Mouse (Mus musculus) small intestine, adult 2 months (tissue): ENCODE measurements around the gene Nmnat1. TPM values are rescaled to one million over a fixed set of nuclear protein-coding genes. Genes with fewer than 3 reads are reported as not detected.
"Not testable (repeated sequence)": the region's sequence is repeated elsewhere in the genome, so short reads cannot be mapped to it uniquely, and the experiment has no call there.

Experiments used
- H3K27ac ChIP-seq: fragments of 200-500 bp; 2 replicates; pipeline ENCODE4 v1.5.1; 2012; ENCODE audit warnings: low read depth, low read length, control low read depth, inconsistent platforms; ENCODE audit not compliant: insufficient read depth
- H3K27me3 ChIP-seq: fragments of 200-500 bp; 2 replicates; pipeline ENCODE4 v1.6.1; 2012; ENCODE audit warnings: mild to moderate bottlenecking, moderate library complexity, low read length, inconsistent platforms; ENCODE audit not compliant: control insufficient read depth, insufficient read depth
- H3K36me3 ChIP-seq: fragments of 200-500 bp; 2 replicates; pipeline ENCODE4 v1.6.1; 2012; ENCODE audit warnings: mild to moderate bottlenecking, low read length, control low read depth, inconsistent platforms; ENCODE audit not compliant: control insufficient read depth, insufficient read depth
- H3K4me1 ChIP-seq: fragments of 200-500 bp; 2 replicates; pipeline ENCODE4 v1.6.1; 2012; ENCODE audit warnings: low read length, inconsistent platforms, mixed read lengths; ENCODE audit not compliant: control insufficient read depth, insufficient read depth, insufficient read length
- H3K4me3 ChIP-seq: fragments of 200-500 bp; 2 replicates; pipeline ENCODE4 v1.5.1; 2012; ENCODE audit warnings: low read depth, mild to moderate bottlenecking, control low read depth, inconsistent platforms, low read length, moderate library complexity
- CTCF ChIP-seq: fragments of 200-500 bp; IDR thresholded peaks from 2 replicates; pipeline ENCODE4 v1.5.1; 2012; ENCODE audit warnings: low read depth, mild to moderate bottlenecking, control low read depth, inconsistent platforms, low read length, moderate library complexity, mixed read lengths; ENCODE audit not compliant: insufficient replicate concordance, insufficient read length; ENCODE audit errors: extremely low read depth
- POLR2A ChIP-seq: fragments of 200-500 bp; IDR thresholded peaks from 2 replicates; pipeline ENCODE4 v1.6.1; 2012; ENCODE audit warnings: low read depth, mild to moderate bottlenecking, control low read depth, inconsistent platforms, low read length, moderate library complexity
- WGBS: fragments of 180-500 bp; shearing (Covaris S2); methylation state at CpG from one replicate; pipeline ENCODE4 v1.1.7; 2018; 5-methylcytosine and 5-hydroxymethylcytosine counted together
- polyA plus RNA-seq: library from polyadenylated mRNA; depleted of rRNA; stranded (reverse); fragments of >200 nt; gene quantifications from 2 replicates; pipeline ENCODE4 v1.2.3, GENCODE M21; 2012

Nmnat1 gene
- polyA plus RNA-seq, 1 experiment: 9.8 TPM

GRCm38 (mm10) chr4:149444465-149444864, 40.5 kb downstream of the Nmnat1 start:
- Histone ChIP-seq H3K36me3 (no peaks in the 10 kb centered on the region), H3K27ac (peak overlapping the region; percentile 78; the same call in 1 of the 2 replicates), H3K4me3 (no peak overlapping the region), H3K27me3 (no peaks in the 10 kb centered on the region), H3K4me1 (peaks cover 4% of the 10 kb centered on the region; the same call in 1 of the 2 replicates)
- 17% methylated on average over 1 of the region's 1 CpGs for WGBS
- TF ChIP-seq POLR2A (no peak), CTCF (no peak)

GRCm38 (mm10) chr4:149442436-149442835, 42.6 kb downstream of the Nmnat1 start:
- WGBS: 46% methylated on average over 3 of the region's 3 CpGs
- Histone ChIP-seq H3K36me3 (no peaks in the 10 kb centered on the region), H3K4me1 (peaks cover 4% of the 10 kb centered on the region; the same call in 1 of the 2 replicates), H3K4me3 (no peak overlapping the region), H3K27me3 (no peaks in the 10 kb centered on the region), H3K27ac (no peak overlapping the region)
- TF ChIP-seq CTCF (no peak), POLR2A (no peak)

GRCm38 (mm10) chr4:149440576-149440975, 44.4 kb downstream of the Nmnat1 start:
- Histone ChIP-seq H3K4me1 (no peaks in the 10 kb centered on the region), H3K27me3 (no peaks in the 10 kb centered on the region), H3K4me3 (no peak overlapping the region), H3K27ac (no peak overlapping the region), H3K36me3 (no peaks in the 10 kb centered on the region)
- no peak for TF ChIP-seq POLR2A
- TF ChIP-seq CTCF: no peak
- WGBS: 74% methylated on average over 8 of the region's 8 CpGs

- H3K4me1 ChIP-seq, H3K27me3 ChIP-seq, H3K36me3 ChIP-seq, H3K27ac ChIP-seq, H3K4me3 ChIP-seq: not testable (repeated sequence)
- 81% methylated on average over 1 of the region's 1 CpGs for WGBS
Measured at GRCm38 (mm10) chr4:149431887-149432286, 53.1 kb downstream of the Nmnat1 start.

- 82% methylated on average over 5 of the region's 5 CpGs for WGBS
- no peaks in the 10 kb centered on the region for H3K27me3 ChIP-seq
- H3K36me3 ChIP-seq: no peaks in the 10 kb centered on the region
- H3K4me1 ChIP-seq: peaks cover 2% of the 10 kb centered on the region; the same call in 1 of the 2 replicates
- H3K27ac ChIP-seq: no peak overlapping the region
- no peak overlapping the region for H3K4me3 ChIP-seq
- TF ChIP-seq POLR2A: no peak
- TF ChIP-seq CTCF: no peak
Measured at GRCm38 (mm10) chr4:149429592-149429991, 55.4 kb downstream of the Nmnat1 start.

- H3K4me1 ChIP-seq: peaks cover 2% of the 10 kb centered on the region; the same call in 1 of the 2 replicates
- peak within 1 kb of the TSS; percentile 77 for H3K4me3 ChIP-seq
- no peaks in the 10 kb centered on the region for H3K27me3 ChIP-seq
- no peaks in the 10 kb centered on the region for H3K36me3 ChIP-seq
- H3K27ac ChIP-seq: peak within 1 kb of the TSS; percentile 80
- TF ChIP-seq POLR2A (peak; percentile 62; the same call in 1 of the 2 replicates), CTCF (no peak)
- WGBS: under 1% methylated on average over 45 of the region's 50 CpGs
Measured at GRCm38 (mm10) chr4:149426325-149427199, 58.4 kb downstream of the Nmnat1 start, which contains the start of gene Ube4b. Gene Ube4b, minus strand, starts transcription at chr4:149426749.

GRCm38 (mm10) chr4:149425801-149426292, 59.2 kb downstream of the Nmnat1 start:
- Histone ChIP-seq H3K27me3 (no peaks in the 10 kb centered on the region), H3K4me3 (peak overlapping the region; percentile 77), H3K27ac (peak overlapping the region; percentile 80), H3K4me1 (peaks cover 6% of the 10 kb centered on the region), H3K36me3 (no peaks in the 10 kb centered on the region)
- under 1% methylated on average over 35 of the region's 35 CpGs for WGBS
- TF ChIP-seq CTCF: no peak
- no peak for TF ChIP-seq POLR2A
